Mouse (Mus musculus): ENCODE measurements around the gene Tbc1d9.
A peak's percentile ranks its signal among the peaks of the same experiment; 100 is the strongest.

The Tbc1d9 gene

GRCm38 (mm10) chr8:83165235-83165930 lies at the start of gene Tbc1d9:
Tbc1d9 (plus strand) TSS chr8:83165352.
- DNase-seq (ENCODE audit: low spot score) = no peak

- no peak for DNase-seq (ENCODE audit: low spot score)
These were observed 30.1 kb upstream of the Tbc1d9 start for GRCm38 (mm10) chr8:83135086-83135485.

- no peak for DNase-seq (ENCODE audit: low spot score)
These were observed 25.1 kb upstream of the Tbc1d9 start for GRCm38 (mm10) chr8:83140068-83140467.

- DNase-seq (ENCODE audit: low spot score) = no peak
These were observed 24.4 kb upstream of the Tbc1d9 start for GRCm38 (mm10) chr8:83140701-83141111.

GRCm38 (mm10) chr8:83141358-83141757 lies 23.8 kb upstream of the Tbc1d9 start:
- no peak for DNase-seq (ENCODE audit: low spot score)

- DNase-seq (ENCODE audit: low spot score) = no peak
These were observed 20.6 kb upstream of the Tbc1d9 start for GRCm38 (mm10) chr8:83144601-83145000.

GRCm38 (mm10) chr8:83145421-83145820 lies 19.7 kb upstream of the Tbc1d9 start:
- DNase-seq (ENCODE audit: low spot score) = no peak

GRCm38 (mm10) chr8:83149124-83149523 lies 16.0 kb upstream of the Tbc1d9 start:
- no peak for DNase-seq (ENCODE audit: low spot score)

- DNase-seq (ENCODE audit: low spot score) = no peak
These were observed 13.1 kb upstream of the Tbc1d9 start for GRCm38 (mm10) chr8:83152055-83152454.

GRCm38 (mm10) chr8:83152470-83152869 lies 12.7 kb upstream of the Tbc1d9 start:
- no peak for DNase-seq (ENCODE audit: low spot score)

- no peak for DNase-seq (ENCODE audit: low spot score)
These were observed 10.0 kb upstream of the Tbc1d9 start for GRCm38 (mm10) chr8:83155110-83155509.

- no peak for DNase-seq (ENCODE audit: low spot score)
These were observed 6.2 kb upstream of the Tbc1d9 start for GRCm38 (mm10) chr8:83158971-83159370.

- no peak for DNase-seq (ENCODE audit: low spot score)
These were observed 5.5 kb upstream of the Tbc1d9 start for GRCm38 (mm10) chr8:83159615-83160014.

GRCm38 (mm10) chr8:83160613-83161012 lies 4.5 kb upstream of the Tbc1d9 start:
- no peak for DNase-seq (ENCODE audit: low spot score)

GRCm38 (mm10) chr8:83165931-83166867 lies 1.0 kb downstream of the Tbc1d9 start, which contains the start of gene Gm10645:
Gm10645 (minus strand) TSS chr8:83166170.
- DNase-seq (ENCODE audit: low spot score) = no peak

- DNase-seq (ENCODE audit: low spot score) = no peak
These were observed 2.8 kb downstream of the Tbc1d9 start for GRCm38 (mm10) chr8:83167932-83168331.

- DNase-seq (ENCODE audit: low spot score) = no peak
These were observed 4.0 kb downstream of the Tbc1d9 start for GRCm38 (mm10) chr8:83169127-83169526.

- DNase-seq (ENCODE audit: low spot score) = peak; percentile 11
These were observed 4.6 kb downstream of the Tbc1d9 start for GRCm38 (mm10) chr8:83169709-83170108.

- DNase-seq (ENCODE audit: low spot score) = no peak
These were observed 5.7 kb downstream of the Tbc1d9 start for GRCm38 (mm10) chr8:83170894-83171293.

GRCm38 (mm10) chr8:83175680-83176079 lies 10.5 kb downstream of the Tbc1d9 start:
- no peak for DNase-seq (ENCODE audit: low spot score)

- no peak for DNase-seq (ENCODE audit: low spot score)
These were observed 11.6 kb downstream of the Tbc1d9 start for GRCm38 (mm10) chr8:83176785-83177184.

GRCm38 (mm10) chr8:83177317-83178195 lies 12.4 kb downstream of the Tbc1d9 start:
- DNase-seq (ENCODE audit: low spot score) = no peak
